Mouse (Mus musculus) lung, postnatal 0 days (tissue): ENCODE data around the gene Tmc6.

ENCODE experiments used
- CTCF ChIP-seq: IDR thresholded peaks from 2 replicates; pipeline ENCODE4 v1.5.1; 2016; ENCODE audit warnings: antibody characterized with exemption, mild to moderate bottlenecking
- EP300 ChIP-seq: IDR thresholded peaks from 2 replicates; pipeline ENCODE4 v1.6.1; 2016; ENCODE audit warnings: antibody characterized with exemption, mild to moderate bottlenecking, control low read depth

- TF ChIP-seq CTCF (no peak), EP300 (no peak)
These were observed 17.7 kb downstream of the Tmc6 start for GRCm38 (mm10) chr11:117764319-117764718.
